Mouse (Mus musculus) adrenal gland, adult 2 months (tissue): ENCODE data around the gene Cdh18. TPM values are rescaled to one million over a fixed set of nuclear protein-coding genes. Genes with fewer than 3 reads are reported as not detected.
"Not testable (repeated sequence)": the region's sequence is repeated elsewhere in the genome, so short reads cannot be mapped to it uniquely, and the experiment has no call there.

ENCODE experiments used
- DNase-seq: peaks from one replicate; pipeline ENCODE4 v3.0.0; 2021
- long read RNA-seq: library from polyadenylated mRNA; stranded (forward); transcript quantifications from one replicate; pipeline ENCODE4 v2.0.0, GENCODE M21; 2021
- polyA plus RNA-seq: library from polyadenylated mRNA; depleted of rRNA; stranded (reverse); fragments of >200 nt; gene quantifications from 2 replicates; pipeline ENCODE4 v1.2.3, GENCODE M21; 2012; rRNA removed
- total RNA-seq, 2 experiments: library from RNA; stranded (reverse); gene quantifications; 2 replicates each; pipeline ENCODE4 v1.2.3; 2021

The Cdh18 gene
- total RNA-seq (1 to 10 TPM; 1.7 to 1.9 TPM), polyA plus RNA-seq (0.11 and 0.17 TPM in 2 replicates)
- long read RNA-seq, result 0 reads

GRCm38 (mm10) chr15:22548711-22549271, at the start of gene Cdh18:
Gene Cdh18 (plus strand): TSS chr15:22549022.
- no peak for DNase-seq

GRCm38 (mm10) chr15:22511271-22511670, 37.6 kb upstream of the Cdh18 start:
- DNase-seq, result no peak

GRCm38 (mm10) chr15:22535828-22536227, 13.0 kb upstream of the Cdh18 start:
- DNase-seq, result no peak

GRCm38 (mm10) chr15:22577974-22578616, 29.3 kb downstream of the Cdh18 start:
- no peak for DNase-seq

GRCm38 (mm10) chr15:22578617-22578990, 29.8 kb downstream of the Cdh18 start:
- no peak for DNase-seq

- DNase-seq, result no peak
Measured at GRCm38 (mm10) chr15:22584667-22585066, 35.8 kb downstream of the Cdh18 start.

GRCm38 (mm10) chr15:22716376-22716775, 167.6 kb downstream of the Cdh18 start:
- no peak for DNase-seq

- no peak for DNase-seq
Measured at GRCm38 (mm10) chr15:22717681-22718080, 168.9 kb downstream of the Cdh18 start.

- DNase-seq, result no peak
Measured at GRCm38 (mm10) chr15:22726574-22726973, 177.8 kb downstream of the Cdh18 start.

GRCm38 (mm10) chr15:22733039-22733438, 184.2 kb downstream of the Cdh18 start:
- DNase-seq, result no peak

GRCm38 (mm10) chr15:22736165-22736564, 187.3 kb downstream of the Cdh18 start:
- no peak for DNase-seq

- not testable (repeated sequence) for DNase-seq
Measured at GRCm38 (mm10) chr15:22761257-22761656, 212.4 kb downstream of the Cdh18 start.

GRCm38 (mm10) chr15:22766591-22766990, 217.8 kb downstream of the Cdh18 start:
- not testable (repeated sequence) for DNase-seq

- no peak for DNase-seq
Measured at GRCm38 (mm10) chr15:22776346-22776745, 227.5 kb downstream of the Cdh18 start.

GRCm38 (mm10) chr15:22789696-22790095, 240.9 kb downstream of the Cdh18 start:
- no peak for DNase-seq

GRCm38 (mm10) chr15:22791791-22792190, 243.0 kb downstream of the Cdh18 start:
- DNase-seq, result no peak

- DNase-seq, result no peak
Measured at GRCm38 (mm10) chr15:22833127-22833526, 284.3 kb downstream of the Cdh18 start.

- no peak for DNase-seq
Measured at GRCm38 (mm10) chr15:22837173-22837572, 288.4 kb downstream of the Cdh18 start.

- no peak for DNase-seq
Measured at GRCm38 (mm10) chr15:22857704-22858103, 308.9 kb downstream of the Cdh18 start.

GRCm38 (mm10) chr15:22870679-22871078, 321.9 kb downstream of the Cdh18 start:
- no peak for DNase-seq

- no peak for DNase-seq
Measured at GRCm38 (mm10) chr15:22897724-22898123, 348.9 kb downstream of the Cdh18 start.

GRCm38 (mm10) chr15:22898208-22898607, 349.4 kb downstream of the Cdh18 start:
- DNase-seq, result no peak

- DNase-seq, result no peak
Measured at GRCm38 (mm10) chr15:22914444-22914843, 365.6 kb downstream of the Cdh18 start.

GRCm38 (mm10) chr15:22934293-22934692, 385.5 kb downstream of the Cdh18 start:
- DNase-seq, result no peak
